Comparison of ENCODE assay signal across 27 mouse cellular contexts in genomic region chr8:42183288-42183878, GRCm38 (mm10).
A peak's percentile ranks its signal among the peaks of the same experiment; 100 is the strongest.
DNase-seq lines count a peak whose midpoint lies in the region; ATAC-seq and TF ChIP-seq lines count a peak whose summit lies in the region.
"Had no signal": no experiment of that assay in that cellular context is flagged by ENCODE, and none has a peak within 500 bp of the region (broad histone marks: within the 10 kb centered on the region; RNA-seq: fewer than 3 reads in every experiment).

No protein-coding gene starts in this region.

- TF ChIP-seq CTCF in lung, embryonic 14.5 days (IDR thresholded peaks at IDR 0.05; ENCODE audit: low read depth), result no peak
- TF ChIP-seq CTCF in lung, postnatal 0 days (IDR thresholded peaks at IDR 0.05), result no peak

- WGBS in lung, embryonic 14.5 days, result 45% methylated on average over 4 of the region's 4 CpGs
- WGBS in lung, postnatal 0 days, result 44% methylated on average over 4 of the region's 4 CpGs
- 36% methylated on average over 4 of the region's 4 CpGs for WGBS in large intestine, adult 2 months
- WGBS in kidney, embryonic 16.5 days, result 78% methylated on average over 4 of the region's 4 CpGs

- no peaks in the 10 kb centered on the region for H3K27me3 ChIP-seq in lung, embryonic 14.5 days (ENCODE audit: insufficient read depth, low read length)
- no peaks in the 10 kb centered on the region for H3K27me3 ChIP-seq in lung, postnatal 0 days (replicated peaks; ENCODE audit: insufficient read depth, low read length)
- H3K27me3 ChIP-seq in kidney, embryonic 16.5 days (ENCODE audit: insufficient read depth, low read length), result no peaks in the 10 kb centered on the region
- H3K27me3 ChIP-seq: embryonic facial prominence, embryonic 13.5 days; forebrain, embryonic 13.5 days; heart, embryonic 13.5 days had no signal

- TF ChIP-seq EP300 in lung, postnatal 0 days (IDR thresholded peaks at IDR 0.05), result no peak

- no peaks in the 10 kb centered on the region for H3K36me3 ChIP-seq in lung, embryonic 14.5 days (ENCODE audit: insufficient read depth)
- H3K36me3 ChIP-seq in lung, postnatal 0 days (ENCODE audit: insufficient read depth, low read length), result no peaks in the 10 kb centered on the region
- H3K36me3 ChIP-seq in kidney, embryonic 16.5 days (ENCODE audit: insufficient read depth, low read length), result no peaks in the 10 kb centered on the region
- H3K36me3 ChIP-seq: embryonic facial prominence, embryonic 13.5 days; forebrain, embryonic 10.5 days; heart, embryonic 10.5 days; heart, embryonic 13.5 days had no signal

- H3K4me2 ChIP-seq in lung, embryonic 14.5 days, result no peak overlapping the region
- no peak overlapping the region for H3K4me2 ChIP-seq in lung, postnatal 0 days (replicated peaks; ENCODE audit: low read depth, low read length)
- H3K4me2 ChIP-seq in kidney, embryonic 16.5 days (replicated peaks; ENCODE audit: low read depth, low read length), result no peak overlapping the region
- H3K4me2 ChIP-seq: embryonic facial prominence, embryonic 13.5 days; forebrain, embryonic 13.5 days; heart, embryonic 13.5 days; hindbrain, embryonic 14.5 days had no signal

- H3K9me3 ChIP-seq in lung, embryonic 14.5 days (ENCODE audit: low read depth, low read length), result no peaks in the 10 kb centered on the region
- no peaks in the 10 kb centered on the region for H3K9me3 ChIP-seq in lung, postnatal 0 days (ENCODE audit: low read length)
- H3K9me3 ChIP-seq in kidney, embryonic 16.5 days (ENCODE audit: low read length), result no peaks in the 10 kb centered on the region
- H3K9me3 ChIP-seq: embryonic facial prominence, embryonic 13.5 days; forebrain, embryonic 10.5 days; forebrain, embryonic 13.5 days; heart, embryonic 10.5 days; heart, embryonic 13.5 days had no signal

- no peak overlapping the region for H3K27ac ChIP-seq in lung, embryonic 14.5 days (ENCODE audit: low read depth)
- no peak overlapping the region for H3K27ac ChIP-seq in lung, postnatal 0 days (ENCODE audit: low read length)
- no peak overlapping the region for H3K27ac ChIP-seq in kidney, embryonic 16.5 days (ENCODE audit: low read length)
- H3K27ac ChIP-seq: embryonic facial prominence, embryonic 13.5 days; forebrain, embryonic 10.5 days; forebrain, embryonic 13.5 days; heart, adult 2 months; heart, embryonic 10.5 days; heart, embryonic 13.5 days; hindbrain, embryonic 14.5 days; hindbrain, postnatal 0 days had no signal

- no peaks in the 10 kb centered on the region for H3K4me1 ChIP-seq in lung, embryonic 14.5 days (ENCODE audit: insufficient read depth)
- H3K4me1 ChIP-seq in lung, postnatal 0 days (ENCODE audit: insufficient read depth, low read depth, low read length), result no peaks in the 10 kb centered on the region
- no peaks in the 10 kb centered on the region for H3K4me1 ChIP-seq in kidney, embryonic 16.5 days (ENCODE audit: insufficient read depth, low read length)
- H3K4me1 ChIP-seq: embryonic facial prominence, embryonic 13.5 days; forebrain, embryonic 10.5 days; forebrain, embryonic 13.5 days; heart, embryonic 10.5 days; heart, embryonic 13.5 days had no signal

- DNase-seq in lung, embryonic 14.5 days, result peak; percentile 83
- no peak for DNase-seq in lung, postnatal 14 days
- DNase-seq in lung, postnatal 0 days (ENCODE audit: low spot score), result peak; percentile 19
- no peak for DNase-seq in lung, postnatal 4 days
- DNase-seq in large intestine, adult 2 months (ENCODE audit: low read depth, low spot score), result peak; percentile 14
- DNase-seq: adrenal gland, adult 2 months; adrenal gland, postnatal 14 days; cerebellum, adult 11 months; cerebellum, adult 2 months; cerebellum, adult 9-11 months; cerebellum, postnatal 25 days; gastrocnemius, postnatal 10 days; gastrocnemius, postnatal 36 days; heart, adult 2 months; heart, postnatal 14 days; heart, postnatal 4 days had no signal

- no peak overlapping the region for H3K9ac ChIP-seq in lung, embryonic 14.5 days
- no peak overlapping the region for H3K9ac ChIP-seq in lung, postnatal 0 days (replicated peaks; ENCODE audit: low read depth)
- H3K9ac ChIP-seq in kidney, embryonic 16.5 days (replicated peaks; ENCODE audit: low read length), result no peak overlapping the region
- H3K9ac ChIP-seq: embryonic facial prominence, embryonic 13.5 days; forebrain, embryonic 13.5 days; heart, embryonic 13.5 days; hindbrain, embryonic 14.5 days had no signal

- H3K4me3 ChIP-seq in lung, embryonic 14.5 days (ENCODE audit: low read depth, low read length), result no peak overlapping the region
- no peak overlapping the region for H3K4me3 ChIP-seq in lung, postnatal 0 days (ENCODE audit: low read depth, low read length)
- H3K4me3 ChIP-seq in kidney, embryonic 16.5 days (ENCODE audit: low read length), result no peak overlapping the region
- H3K4me3 ChIP-seq: embryonic facial prominence, embryonic 13.5 days; erythroblast, embryonic 14.5 days; forebrain, embryonic 10.5 days; forebrain, embryonic 13.5 days; heart, adult 2 months; heart, embryonic 10.5 days; heart, embryonic 13.5 days had no signal

- peak; percentile 96 for ATAC-seq in lung, embryonic 14.5 days (ENCODE audit: insufficient read depth)
- no peak for ATAC-seq in lung, postnatal 0 days
- no peak for ATAC-seq in kidney, embryonic 16.5 days (ENCODE audit: low FRiP score, low TSS enrichment)
- ATAC-seq: CD4-positive, CD25-positive, alpha-beta regulatory T cell, adult 4 months; forebrain, embryonic 13.5 days; forebrain, embryonic 16.5 days; hindbrain, postnatal 0 days had no signal

Comparison
In these comparisons a context has a peak if more than half of its experiments do, and no peak if none do; other contexts are left out.
1. DNase-seq: peak in lung, embryonic 14.5 days (single experiment), lung, postnatal 0 days (single experiment) and large intestine, adult 2 months (single experiment); none in lung, postnatal 14 days (single experiment) and lung, postnatal 4 days (0 of 2).